Mouse (Mus musculus) leukemia stem cell, adult 10-12 weeks (primary cell): ENCODE results near the gene Usp33. TPM values are rescaled to one million over a fixed set of nuclear protein-coding genes. Genes with fewer than 3 reads are reported as not detected.

Experiments used
- polyA plus RNA-seq: library from polyadenylated mRNA; stranded (reverse); fragments of >175 nt; gene quantifications from 2 replicates; pipeline ENCODE4 v1.2.3, GENCODE M21; 2012; ENCODE audit warnings: low replicate concordance

Usp33 gene
- 3.0 and 11.8 TPM in 2 replicates for polyA plus RNA-seq

DNA sequence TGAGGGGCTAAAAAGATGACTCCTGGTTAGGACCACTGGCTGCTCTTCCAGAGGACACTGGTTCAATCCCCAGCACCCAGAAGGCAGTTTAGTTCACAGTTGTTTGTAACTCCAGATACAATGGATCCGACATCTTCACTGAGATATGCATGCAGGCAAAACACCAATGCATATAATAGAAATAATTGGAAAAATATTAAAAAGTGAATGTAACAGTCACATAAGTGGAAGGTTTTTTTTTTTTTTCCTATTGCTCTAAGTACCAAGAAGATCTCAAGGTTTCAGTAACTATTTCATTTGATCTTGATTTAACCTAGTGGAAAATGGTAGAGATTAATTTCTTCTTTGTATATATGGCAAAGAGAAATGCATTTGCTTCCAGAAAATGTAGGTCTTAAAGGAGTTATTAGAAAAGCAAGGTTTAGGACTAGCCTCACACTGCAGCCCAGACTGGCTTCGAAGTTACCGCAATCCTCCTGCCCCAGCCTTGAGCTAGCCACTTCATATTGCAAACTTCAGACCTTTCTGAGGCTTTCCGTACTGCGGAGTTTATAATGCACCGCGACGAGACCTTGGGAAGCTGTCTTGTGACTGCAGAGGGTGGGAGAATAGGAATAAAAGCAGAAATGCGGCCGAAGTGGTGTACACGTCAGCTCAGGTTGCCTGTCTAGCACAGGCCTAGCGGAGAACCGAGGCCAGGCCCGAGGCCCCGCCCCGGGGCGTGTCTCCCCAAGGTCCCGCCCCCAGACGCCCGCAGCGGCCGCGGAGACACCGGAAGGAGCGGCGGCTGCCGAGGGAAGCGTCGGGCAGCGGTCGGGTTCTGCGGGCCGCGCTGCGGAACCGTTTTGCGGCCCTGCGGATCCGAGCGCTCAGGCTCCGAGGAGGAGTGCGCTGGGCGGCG, at the start of gene Usp33:
Usp33 (plus strand) TSS at position 747 of the 901 bp plus-strand sequence.

DNA sequence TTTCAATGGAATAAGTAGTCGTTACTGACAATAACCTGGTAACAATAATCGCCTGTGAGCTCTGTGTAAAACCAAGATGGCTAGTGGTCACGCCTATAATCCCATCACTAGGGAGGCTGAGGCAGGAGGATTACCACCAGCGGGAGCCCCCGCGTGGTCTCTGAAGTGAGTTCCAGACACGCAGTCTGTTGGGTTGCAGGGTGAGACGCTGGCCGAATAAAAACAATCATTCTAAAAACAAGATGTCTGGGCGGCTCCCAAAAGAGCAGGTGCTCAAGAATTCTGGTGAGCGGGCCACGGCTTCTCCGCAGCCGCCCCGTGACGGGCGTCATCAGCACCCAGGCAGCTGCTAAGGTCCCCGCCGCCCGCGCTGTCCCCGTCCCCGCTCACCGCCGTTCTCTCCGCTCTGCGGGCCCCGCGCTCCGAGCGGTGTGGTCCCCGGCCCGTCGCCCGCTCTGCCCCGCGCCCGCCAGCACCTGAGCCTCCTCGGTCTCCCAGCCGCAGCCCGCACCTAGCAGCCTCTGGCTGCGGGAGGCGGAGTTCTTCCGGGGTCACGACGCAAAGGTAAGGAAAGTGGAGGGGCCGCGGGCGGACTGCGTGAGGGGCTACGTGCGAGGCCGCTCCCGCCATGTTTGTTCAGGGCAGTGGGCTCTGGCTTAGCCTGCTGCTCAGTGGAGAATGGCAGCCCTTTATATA, 6.3 kb upstream of the Usp33 start, which contains the start of gene Miga1:
Miga1 (minus strand) TSS at position 546 of the 696 bp plus-strand sequence.

DNA sequence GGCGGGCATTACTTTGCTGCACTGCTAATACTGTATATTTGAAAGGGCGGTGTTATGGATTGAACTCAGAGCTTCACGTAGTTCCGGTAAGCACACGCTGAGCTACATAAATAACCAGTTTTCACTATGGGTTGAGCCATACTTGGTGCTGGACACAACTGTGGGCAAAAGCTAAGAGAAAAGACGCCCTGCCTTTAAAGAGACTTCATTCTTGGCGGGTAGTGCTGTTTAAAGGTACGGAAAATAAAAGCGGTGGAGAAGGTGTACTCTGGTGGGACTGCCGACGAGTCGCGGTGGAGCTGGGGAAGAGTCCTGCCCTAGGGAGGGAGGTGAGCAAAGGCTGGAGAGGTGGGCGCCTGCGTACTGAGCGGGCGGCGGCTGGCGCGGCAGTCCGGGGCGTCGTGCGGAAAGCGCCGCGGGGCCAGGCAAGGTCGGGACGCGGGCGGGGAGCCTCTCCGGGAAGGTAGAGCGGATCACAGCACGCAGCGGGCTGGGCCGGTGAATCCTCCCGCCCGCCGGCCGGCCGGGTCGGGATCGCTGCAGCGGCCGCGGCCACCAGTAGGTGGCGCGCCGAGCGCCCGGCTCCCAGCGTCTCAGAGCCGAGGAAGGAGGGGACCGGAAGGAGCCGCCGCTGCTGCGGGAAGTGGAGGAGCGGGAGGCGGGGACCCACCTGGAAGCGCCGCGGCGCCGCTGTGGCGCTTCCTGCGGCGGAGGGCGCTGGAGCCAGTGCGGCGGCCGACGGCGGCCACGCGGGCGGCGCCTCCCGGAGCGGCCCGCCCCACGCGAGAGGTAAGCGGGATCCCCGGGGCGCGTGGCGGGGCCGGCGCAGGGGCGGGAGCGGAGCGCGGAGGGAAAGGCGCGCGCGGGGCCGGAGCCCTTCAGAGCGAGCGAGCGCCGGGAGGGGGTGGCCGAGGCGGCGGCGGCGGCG, 49.3 kb downstream of the Usp33 start, which contains the start of gene Zzz3:
Zzz3 (plus strand) TSS at position 124 of the 928 bp plus-strand sequence.

Other genes starting within 250 kb of the Usp33 start
- gene Gipc2, start 180.2 kb upstream of the Usp33 start, polyA plus RNA-seq, result not detected in 2 replicates
- 0.96 and 5.8 TPM in 2 replicates for gene Dnajb4, start 136.2 kb upstream of the Usp33 start, polyA plus RNA-seq
- gene Fubp1, start 136.1 kb upstream of the Usp33 start, polyA plus RNA-seq, result 1,505 and 1,947 TPM in 2 replicates
- 0.61 TPM in 1 of 2 replicates, not detected in the other for gene Nexn, start 80.1 kb upstream of the Usp33 start, polyA plus RNA-seq
- gene Miga1, start 6.1 kb upstream of the Usp33 start, polyA plus RNA-seq, result 12.3 and 33.6 TPM in 2 replicates
- 1.4 and 6.1 TPM in 2 replicates for gene Zzz3, start 49.0 kb downstream of the Usp33 start, polyA plus RNA-seq